Mouse (Mus musculus): Measurements from ENCODE around the gene Psmd11.

Gene Psmd11

DNA sequence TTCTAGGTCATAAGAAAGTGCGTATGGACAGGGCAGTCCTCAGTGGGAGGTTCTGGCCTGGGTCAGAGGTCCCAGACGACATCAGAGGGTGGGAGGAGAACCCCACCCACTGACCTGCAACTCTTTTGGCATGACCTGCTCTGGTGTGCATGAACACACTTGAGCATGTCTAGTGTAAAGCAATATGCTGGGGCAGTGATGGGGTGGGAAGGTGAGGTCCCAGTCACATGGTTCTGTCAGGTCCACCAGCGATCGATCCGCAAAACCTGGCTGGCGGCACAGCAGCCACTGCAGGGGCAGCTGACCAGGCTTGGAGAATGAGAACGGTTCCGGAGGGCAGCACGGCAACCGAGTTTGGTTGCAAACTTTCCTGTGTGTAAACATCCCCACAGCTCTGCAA is 53.9 kb downstream of the Psmd11 start:
- DNase-seq (ENCODE audit: low spot score) = no peak

DNA sequence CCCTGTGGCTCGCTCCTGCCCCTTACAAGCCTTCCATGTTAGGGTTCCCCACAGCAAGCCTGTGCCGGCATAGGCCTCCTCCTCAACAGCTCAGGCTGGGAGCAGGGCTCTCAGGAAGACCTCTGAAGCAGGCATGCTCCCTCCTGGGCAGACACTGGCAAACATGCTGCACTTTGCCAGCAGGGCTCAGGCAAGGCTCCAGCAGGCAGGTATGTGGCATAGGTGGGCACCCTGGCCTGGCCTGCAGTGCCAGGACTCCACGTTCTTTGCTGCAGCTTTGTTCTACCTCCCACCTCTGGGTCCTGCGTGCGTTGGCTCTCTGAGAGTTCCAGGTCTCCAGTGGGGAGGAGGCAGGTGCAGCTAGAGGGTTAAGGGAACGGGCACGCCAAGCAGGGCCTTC is 54.5 kb downstream of the Psmd11 start:
- no peak for DNase-seq (ENCODE audit: low spot score)

DNA sequence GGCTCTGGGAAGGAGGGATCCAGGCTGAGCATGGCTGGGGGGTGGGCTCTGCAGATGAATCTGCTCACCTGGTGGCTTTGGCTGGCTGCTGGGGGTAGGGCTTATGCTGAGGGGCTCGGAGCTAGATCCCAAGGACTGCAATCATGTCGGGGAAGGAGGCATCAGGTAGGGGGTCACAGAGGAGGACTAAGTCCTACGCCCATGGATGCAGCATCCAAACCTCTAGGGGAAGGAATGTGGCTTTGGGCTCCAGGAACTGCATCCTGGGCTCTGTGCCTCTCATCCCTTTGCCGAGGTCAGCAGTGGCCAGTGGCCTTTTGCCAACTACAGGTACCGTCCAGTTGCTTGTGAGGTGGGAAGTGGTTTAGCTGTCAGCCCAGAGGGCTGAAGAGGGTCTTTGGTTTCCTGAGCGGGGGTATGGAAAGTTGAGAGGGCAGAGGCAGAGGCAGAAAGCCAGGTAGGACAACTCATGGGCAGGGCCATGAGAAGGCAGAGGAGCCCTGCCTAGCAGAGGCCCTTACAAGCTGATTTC is 55.2 kb downstream of the Psmd11 start:
- DNase-seq (ENCODE audit: low spot score) = no peak

DNA sequence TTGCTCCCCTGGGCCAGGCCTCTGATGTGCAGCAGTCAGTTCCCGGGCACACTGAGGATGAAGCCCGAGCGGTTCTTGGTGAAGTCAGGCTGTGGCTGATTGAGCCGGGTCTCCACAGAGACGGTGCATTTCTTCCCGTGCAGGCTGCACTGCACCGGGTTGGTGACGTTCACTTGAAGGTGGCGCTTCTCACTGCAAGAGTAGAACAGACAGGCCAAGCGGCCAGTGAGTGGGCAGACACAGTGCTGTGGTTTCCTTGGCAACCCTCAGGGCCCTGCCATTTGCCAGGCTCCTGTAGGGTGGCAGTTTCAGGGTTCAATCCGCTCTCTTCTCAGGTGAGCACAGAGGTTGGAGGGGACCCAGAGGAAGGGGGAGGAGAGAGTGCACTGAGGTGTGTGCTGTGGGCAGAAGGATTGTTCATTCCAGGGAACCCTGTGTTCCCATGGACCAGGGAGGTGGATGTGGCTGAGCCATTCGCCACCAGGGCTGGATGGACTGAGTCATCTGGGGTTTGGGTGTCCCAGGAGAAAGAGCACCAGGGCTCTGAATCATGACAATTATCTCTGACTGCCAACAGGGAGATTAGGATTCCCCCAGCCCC is 55.9 kb downstream of the Psmd11 start:
- DNase-seq (ENCODE audit: low spot score) = no peak

DNA sequence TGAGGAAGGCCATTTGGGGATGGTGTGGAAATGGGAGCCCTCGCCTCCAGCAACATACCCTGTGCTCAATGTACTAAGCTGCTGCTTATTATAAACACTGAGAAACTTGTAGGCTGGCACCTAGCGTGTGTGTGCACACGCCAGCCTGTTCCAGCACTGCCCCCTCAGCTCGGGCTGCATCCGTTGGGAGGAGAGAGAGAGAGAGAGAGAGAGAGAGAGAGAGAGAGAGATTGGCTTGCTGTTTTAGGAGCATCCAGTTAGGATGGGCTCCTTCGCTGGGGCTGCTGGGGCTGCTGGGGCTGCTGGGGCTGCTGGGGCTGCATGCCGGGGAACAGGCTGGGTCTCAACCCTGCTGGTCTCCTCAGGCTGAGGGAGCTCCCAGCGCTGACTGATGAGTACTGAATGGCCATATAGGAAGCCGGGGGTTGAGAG is 56.7 kb downstream of the Psmd11 start:
- DNase-seq (ENCODE audit: low spot score) = no peak

DNA sequence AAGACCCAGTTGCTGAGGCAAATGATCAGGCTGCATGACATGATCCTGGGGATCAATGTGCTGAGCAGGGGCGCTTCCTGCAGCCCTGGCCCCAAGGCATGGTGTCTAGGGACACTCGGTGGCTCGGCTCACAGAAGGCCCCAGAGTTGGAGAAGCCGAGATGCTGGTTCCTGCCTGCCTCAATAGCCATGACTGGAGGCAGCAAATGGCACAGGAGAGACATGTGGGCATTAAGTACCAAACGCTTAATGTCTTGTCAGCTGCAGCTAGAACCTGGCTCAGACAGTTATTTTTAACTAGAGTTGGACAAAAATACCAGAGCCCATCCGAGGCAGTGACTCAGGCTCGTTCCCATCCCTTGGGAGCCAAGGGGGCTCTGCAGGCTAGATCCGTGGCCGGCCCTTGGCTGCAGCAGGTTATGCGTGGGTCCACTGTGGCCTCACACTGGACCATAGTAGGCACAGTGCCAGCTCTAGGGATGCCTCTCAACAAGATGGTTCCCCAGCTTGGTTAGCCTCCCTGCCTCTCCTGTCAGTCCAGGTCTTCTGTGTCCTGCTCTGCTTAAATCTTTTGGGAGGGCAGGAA is 57.3 kb downstream of the Psmd11 start:
- DNase-seq (ENCODE audit: low spot score) = no peak

GRCm38 (mm10) chr11:80487904-80488587 is 59.6 kb downstream of the Psmd11 start:
- DNase-seq (ENCODE audit: low spot score) = no peak

- no peak for DNase-seq (ENCODE audit: low spot score)
Measured at GRCm38 (mm10) chr11:80489172-80489881, 60.9 kb downstream of the Psmd11 start.

DNA sequence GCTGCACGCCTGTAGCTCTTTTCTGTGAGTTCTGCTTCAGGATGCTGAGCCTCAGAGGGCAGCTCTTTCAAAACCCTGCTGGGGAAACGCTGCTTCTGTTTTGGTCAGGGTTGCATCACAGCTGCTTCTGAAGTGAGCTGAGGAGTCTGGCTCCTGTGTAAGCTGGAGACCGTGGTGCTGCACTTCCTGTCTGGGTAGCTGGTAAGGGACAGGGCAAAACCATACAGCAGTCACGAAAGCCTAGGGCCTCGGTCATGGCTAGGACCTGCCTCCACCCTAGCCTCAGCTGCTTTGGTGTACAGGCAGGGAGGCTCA is 61.4 kb downstream of the Psmd11 start:
- DNase-seq (ENCODE audit: low spot score) = no peak

DNA sequence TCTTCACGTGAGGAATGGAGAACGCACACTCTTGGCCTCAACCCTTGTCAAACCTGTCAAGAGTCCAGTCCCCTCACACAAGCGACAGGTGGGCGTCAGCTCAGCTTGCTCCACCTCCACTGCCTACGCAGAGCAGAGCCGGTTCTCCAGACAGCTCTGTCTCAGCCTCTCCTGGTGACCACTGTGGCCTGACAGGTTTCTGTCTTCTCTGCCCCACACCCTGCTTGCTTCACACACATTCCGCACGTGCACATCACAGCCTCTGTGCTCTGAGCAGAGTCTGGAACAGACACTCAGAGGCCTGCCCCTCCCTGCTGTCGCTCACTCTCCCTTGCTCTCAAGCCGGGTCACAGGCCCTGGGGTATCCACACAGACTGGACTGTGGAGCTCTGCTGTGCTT is 62.4 kb downstream of the Psmd11 start:
- no peak for DNase-seq (ENCODE audit: low spot score)

GRCm38 (mm10) chr11:80493186-80493585 is 64.8 kb downstream of the Psmd11 start:
- DNase-seq (ENCODE audit: low spot score) = no peak

DNA sequence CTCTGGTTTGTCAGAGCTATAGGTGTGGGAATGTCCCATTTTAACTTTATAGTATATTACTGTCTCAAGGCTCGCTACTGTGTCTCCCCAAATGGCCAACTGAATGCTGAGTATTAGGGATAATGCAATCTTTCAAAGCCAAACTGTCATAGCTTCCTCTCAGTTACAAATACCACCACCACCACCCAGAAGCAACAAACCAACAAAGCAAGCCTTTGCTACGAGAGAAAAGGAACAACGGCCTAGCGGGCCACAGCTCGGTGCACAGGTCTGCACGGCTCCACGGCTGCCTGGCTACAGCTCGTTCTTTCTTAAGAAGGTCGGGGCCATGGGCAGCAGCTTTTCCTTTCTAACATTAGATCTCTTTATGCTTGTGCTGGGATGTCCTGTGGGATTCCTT is 66.4 kb downstream of the Psmd11 start:
- DNase-seq (ENCODE audit: low spot score) = no peak

DNA sequence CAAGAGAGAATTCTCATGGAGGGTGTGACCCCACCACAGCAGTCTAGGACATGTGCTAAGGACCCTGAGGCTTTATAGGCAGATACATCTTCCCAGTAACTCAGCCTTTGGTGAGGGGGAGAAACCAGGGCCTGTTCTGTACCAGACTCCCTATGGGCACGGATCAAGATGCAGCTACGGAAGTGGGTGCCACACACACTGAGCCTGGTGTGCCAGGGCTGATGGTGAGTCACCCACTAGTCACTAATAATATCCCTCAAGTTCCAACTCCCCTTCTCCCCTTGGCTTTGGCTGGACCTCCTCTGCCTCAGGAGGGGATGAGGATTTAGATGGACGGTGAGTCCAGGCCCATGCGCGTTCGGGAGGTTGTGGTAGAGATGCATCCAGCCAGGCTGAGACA is 67.6 kb downstream of the Psmd11 start:
- no peak for DNase-seq (ENCODE audit: low spot score)

DNA sequence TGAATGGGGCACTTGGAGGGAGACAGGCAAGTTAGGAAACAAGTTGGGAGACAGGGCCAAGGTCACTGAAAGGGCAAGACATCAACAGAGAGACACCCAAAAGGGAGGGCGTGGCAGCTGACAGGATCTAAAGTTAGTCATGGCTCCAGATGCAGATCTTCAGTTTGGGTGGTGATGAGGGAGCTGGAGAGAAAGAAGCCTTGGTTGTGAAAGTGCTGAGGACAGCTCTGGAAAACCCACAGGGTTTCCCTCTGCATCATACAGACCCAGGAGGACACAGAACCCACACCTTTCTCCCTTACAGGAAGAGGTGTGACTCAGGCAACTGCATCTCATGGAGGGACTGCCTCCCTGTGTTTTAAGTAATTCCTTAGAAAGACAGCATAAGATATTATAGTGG is 68.2 kb downstream of the Psmd11 start:
- DNase-seq (ENCODE audit: low spot score) = no peak

DNA sequence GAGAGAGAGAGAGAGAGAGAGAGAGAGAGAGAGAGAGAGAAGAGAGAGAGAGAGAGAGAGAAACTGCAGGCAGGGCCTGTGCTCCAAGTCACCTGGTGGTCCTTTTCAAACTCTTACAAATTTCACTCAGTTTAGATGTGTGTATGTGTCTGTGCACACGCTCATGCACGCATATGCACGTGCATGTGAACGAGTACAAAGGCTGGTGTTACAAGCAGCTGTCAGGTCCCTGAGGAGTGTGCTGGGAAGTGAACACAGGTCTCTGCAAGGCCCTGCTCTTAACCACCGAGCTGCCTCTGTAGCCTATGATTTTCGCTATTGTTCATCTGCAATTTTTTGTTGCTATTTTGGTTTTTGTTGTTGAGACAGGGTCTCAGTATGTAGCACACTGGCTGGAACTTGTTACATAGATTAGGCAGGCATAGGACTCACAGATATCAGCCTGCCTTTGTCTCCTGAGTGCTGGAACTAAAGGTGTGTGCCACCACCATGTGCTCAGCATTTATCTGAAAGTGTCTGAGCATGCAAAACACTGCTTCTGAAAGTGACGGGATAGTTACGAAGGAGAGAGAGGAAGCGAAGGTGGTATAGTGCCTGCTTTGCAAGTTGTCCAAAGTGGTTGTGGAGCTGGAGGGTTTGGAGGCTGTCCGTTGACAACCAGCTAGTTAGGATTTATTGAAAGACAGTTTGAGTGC is 69.0 kb downstream of the Psmd11 start:
- DNase-seq (ENCODE audit: low spot score) = no peak

DNA sequence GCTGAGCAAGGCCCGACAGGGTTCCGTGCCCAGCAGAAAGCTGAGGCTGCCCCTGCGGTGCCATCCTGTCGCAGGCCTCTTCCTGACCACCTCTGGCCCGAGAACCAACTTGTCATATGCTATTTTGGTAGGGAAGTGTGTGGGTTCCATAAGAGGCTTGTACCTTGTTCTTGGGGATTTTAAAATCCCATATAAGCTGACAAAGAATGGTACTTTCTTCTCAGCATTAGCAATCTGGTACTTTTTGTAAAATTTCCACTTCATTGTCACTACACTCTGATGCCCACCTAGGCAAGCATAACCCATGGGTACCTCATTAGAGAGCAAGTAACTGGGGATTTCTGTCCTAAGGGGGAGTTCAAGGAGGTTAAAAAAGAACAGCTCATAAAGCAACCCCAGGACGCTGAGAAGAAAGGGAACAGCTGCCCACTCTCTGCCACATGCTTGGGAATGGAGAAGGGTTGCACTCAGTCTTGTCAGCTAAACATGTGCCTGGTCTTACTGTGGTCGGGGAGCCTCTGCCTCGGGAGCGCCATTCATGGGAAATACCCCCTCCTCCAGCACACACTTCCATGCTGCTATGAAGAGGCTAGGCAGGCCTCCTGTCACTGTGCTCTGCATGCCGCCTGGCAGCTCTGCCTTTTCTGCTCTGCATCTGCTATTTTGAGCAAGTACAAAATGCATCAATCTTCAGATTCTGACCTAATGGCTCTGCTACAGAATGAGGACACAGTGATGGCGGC is 70.1 kb downstream of the Psmd11 start:
- no peak for DNase-seq (ENCODE audit: low spot score)

DNA sequence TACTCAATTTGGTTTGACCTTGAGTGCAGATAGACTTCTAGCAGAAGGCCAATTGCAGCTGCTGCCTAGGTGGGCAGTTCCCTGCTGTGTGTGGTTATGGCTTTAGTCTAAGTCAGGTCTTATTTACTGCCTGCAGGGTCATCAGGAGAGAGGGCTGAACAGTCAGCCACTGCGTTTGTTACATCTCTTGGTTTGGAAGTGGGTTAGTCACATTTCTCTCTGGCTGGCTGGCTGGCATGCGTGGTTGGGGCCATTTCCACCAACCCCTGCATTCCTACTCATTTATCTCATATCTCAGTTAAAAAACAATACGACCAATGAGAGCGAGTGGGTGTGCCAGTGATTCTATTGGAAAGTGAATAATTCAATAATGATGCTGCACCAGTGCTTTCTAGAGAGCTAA is 71.1 kb downstream of the Psmd11 start:
- no peak for DNase-seq (ENCODE audit: low spot score)

GRCm38 (mm10) chr11:80503281-80503680 is 74.9 kb downstream of the Psmd11 start:
- no peak for DNase-seq (ENCODE audit: low spot score)

- no peak for DNase-seq (ENCODE audit: low spot score)
Measured at GRCm38 (mm10) chr11:80503726-80504452, 75.5 kb downstream of the Psmd11 start.

DNA sequence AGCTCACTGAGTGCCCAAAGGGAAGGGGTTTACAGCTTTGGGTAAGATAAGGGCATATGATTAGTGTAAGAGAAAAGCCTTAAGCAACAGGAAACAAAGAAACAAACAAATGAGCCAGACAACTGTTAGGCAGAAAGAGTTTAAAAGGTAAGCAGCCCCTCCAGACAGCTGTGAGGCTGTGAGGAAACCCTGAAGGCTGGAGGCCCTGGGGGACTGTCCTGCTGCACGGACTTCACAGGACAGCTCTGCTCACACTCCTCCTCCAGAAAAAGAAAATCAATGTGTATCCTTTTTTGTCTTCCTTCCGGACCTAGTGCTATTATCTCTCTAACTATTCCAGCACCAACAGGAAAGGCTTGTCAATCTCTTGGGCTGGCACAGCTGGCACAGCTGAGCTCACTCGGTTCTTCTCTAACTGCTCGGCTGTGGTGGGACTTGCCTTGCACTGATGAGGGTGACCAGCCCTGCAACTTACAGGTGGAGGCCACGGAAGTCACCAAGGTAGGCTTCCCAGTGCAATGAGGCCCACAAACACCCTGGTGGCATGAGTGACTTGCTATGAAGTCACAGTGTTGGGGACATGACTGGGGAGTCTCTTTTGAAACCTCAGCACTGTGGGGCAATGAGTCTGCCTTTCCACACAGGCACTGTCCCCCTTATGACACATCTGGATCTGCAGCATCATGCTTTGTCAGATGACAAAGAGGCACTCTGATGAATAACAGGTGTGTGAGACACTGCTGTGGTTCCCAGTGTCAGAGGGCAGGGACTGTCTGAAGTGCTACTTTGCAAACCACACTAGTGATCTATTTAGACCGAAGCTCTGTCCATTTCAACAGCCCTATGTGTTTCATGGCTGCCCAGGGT is 76.3 kb downstream of the Psmd11 start:
- no peak for DNase-seq (ENCODE audit: low spot score)
